Mouse (Mus musculus): ENCODE results near the gene Srp72.

Gene Srp72

DNA sequence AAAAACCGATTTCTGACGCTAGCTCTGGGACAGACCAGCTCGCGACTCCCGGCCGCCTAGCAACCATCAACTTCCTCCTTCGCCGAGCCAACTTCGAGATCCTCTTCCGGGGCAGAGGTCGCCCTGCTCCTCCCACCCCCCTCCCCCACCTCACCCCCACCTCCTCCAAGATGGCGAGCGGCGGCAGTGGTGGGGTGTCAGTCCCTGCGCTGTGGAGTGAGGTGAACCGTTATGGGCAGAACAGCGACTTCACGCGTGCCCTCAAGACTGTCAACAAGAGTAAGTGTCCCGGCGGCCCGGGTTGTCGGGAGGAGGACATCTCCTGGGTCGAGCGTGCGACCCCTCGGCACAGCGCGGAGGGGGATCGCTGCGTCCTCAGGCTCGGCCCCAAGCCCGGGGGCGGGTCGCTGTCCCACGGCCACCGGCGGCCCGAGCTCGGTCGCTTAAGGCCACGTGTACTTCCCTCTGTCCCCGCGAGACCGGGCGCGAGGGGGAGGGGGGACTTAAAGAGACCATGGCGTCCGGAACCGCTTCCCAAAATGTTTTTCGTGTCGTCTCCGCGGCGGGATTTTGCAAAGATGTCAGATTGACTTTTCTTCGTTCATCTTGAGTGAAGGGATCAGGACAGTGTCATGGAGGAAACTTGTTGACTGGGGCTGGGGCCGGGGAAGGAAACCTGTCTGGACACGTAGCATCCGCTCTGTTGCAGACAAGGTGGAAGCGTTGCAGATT, at the start of gene Srp72:
Srp72 (plus strand) TSS at position 130 of the 732 bp plus-strand sequence.
- ChIA-PET CTCF (interaction anchor here in 2 of 4 experiments (1.0 to 1.2 kb wide), 2 partner anchors 10 to 21 kb away, joined by 3 read pairs; no protein-coding TSS in a partner anchor), POLR2A (interaction anchor here (0.6 to 14.2 kb wide), 27 partner anchors 9 to 385 kb away, joined by 3 to 339 read pairs (median 4); partner anchors contain the start of genes Paics (in 2 of the 4), Polr2b (in 2 of the 4), Ppat (in 2 of the 4) and Noa1 (in 1 of the 4))

DNA sequence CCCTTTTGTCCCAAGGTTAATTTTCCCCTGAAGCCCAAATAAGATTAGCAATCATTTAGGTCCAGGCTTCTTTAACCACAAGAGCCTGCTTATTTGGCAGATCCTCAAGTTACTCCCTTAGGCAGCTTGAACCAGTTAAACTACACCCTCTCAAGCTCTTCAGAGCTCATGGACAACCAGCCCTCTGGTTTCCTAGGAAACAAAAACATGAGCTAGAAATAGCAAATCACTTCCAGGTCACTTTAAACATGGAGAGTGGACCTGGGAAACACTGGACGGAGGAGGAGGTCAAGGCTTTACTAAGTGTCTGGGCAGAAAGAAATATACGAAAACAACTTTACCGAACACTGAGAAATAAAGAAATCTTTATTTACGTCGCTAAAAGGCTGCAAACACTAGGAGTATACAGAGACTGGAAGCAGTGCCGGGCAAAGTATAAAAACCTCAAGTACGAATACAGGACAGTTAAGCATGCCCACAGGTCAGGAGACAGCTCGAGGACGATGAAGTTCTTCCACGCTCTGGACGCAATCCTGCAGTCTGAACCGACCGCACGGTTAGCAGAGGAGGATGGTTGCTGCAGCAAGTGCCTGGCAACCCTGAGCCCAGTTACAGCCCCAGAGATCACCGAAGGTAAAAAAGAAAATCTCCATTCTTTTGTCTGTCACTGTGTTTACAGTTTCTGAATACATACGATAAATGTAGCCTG, 46.2 kb upstream of the Srp72 start:
- ChIA-PET POLR2A (interaction anchor here in 3 of 4 experiments (0.6 to 27.3 kb wide), 12 partner anchors 10 to 58 kb away, joined by 3 to 768 read pairs (median 10); partner anchors contain the start of genes Paics (in 3 of the 3), Ppat (in 3 of the 3) and Aasdh (in 1 of the 3)), CTCF (no interaction called here)

DNA sequence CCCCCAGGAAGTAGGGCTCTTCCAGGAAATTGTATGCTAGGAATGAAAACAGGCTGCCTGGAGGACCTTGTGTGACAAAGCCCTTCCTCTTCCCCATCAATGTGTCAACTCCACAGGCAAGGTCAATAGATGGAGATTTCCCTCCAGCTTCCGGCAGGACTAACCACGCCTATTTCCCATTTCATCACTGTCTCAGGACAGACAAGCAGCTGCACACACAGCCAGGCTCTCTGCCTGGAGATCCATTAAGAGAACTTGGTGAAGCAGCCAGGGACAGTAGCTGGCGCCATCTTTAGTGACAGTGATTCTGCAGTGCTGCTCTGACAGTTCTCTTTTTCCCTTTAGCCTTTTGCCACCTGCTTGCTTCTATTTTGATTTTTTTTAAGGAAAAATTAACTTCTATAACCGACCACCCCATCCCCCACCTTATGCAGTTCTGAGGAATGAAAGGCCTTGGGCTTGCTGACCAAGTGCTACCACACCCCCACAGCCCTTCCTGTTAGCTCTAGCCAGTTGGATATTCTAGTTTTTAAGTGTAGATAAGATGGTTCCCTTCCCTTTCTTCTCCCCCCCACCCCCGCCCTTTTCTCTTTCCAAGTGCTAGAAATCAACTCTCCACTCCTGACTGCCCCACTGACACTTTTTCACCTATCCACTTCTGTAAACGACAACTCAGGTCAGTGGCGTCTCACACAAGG, 45.2 kb upstream of the Srp72 start:
- ChIA-PET CTCF (interaction anchor here in 1 of 4 experiments (0.6 kb wide), 1 partner anchor 60 kb away, joined by 5 read pairs; no protein-coding TSS in a partner anchor), POLR2A (interaction anchor here in 3 of 4 experiments (0.7 to 27.3 kb wide), 13 partner anchors 9 to 31 kb away, joined by 3 to 768 read pairs (median 5); partner anchors contain the start of genes Paics (in 3 of the 3), Ppat (in 3 of the 3) and Aasdh (in 1 of the 3))

DNA sequence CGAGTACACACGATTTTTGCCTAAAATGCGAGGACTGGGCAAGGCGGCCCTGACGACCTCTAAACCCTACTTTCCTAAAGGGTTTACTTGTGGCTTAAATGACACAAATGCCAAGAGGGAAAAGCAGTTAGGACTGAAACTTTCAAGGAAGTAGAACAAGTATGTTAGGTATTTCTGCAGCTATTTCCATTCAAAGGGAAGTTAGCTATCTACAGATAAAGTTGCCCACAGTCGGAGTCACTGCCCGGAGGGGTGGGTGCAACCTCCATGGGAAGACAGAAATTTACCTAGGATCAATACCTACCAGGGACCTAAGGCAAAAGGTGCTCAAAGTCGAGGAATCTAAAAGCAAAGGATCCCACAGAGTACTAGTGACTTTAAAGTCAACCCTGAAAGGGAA, 34.8 kb upstream of the Srp72 start:
- ChIA-PET CTCF (interaction anchor here in 1 of 4 experiments (0.6 kb wide), 1 partner anchor 30 kb away, joined by 3 read pairs; no protein-coding TSS in a partner anchor), POLR2A (interaction anchor here (0.9 to 19.9 kb wide), 12 partner anchors 9 to 45 kb away, joined by 3 to 768 read pairs (median 5); partner anchors contain the start of genes Paics (in 4 of the 4), Ppat (in 3 of the 4) and Aasdh (in 1 of the 4))

DNA sequence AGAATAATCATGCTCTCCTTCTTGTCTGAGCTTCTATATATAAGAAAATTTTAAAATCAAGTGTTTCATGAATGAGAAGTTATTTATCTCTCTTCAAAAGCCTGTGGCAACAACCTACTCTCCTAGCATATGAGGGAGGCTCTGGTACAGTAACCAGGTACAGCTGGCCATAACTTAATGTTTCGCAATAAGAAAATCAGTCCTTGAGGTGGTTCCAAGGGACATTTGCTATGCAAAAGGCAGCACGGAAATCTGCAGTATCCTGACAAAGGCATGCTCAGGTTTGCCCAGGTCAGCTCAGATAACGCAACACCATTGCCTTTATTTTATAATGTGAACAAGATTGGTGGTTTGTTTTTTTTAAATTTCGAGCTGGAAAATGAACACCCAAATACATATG, 32.5 kb upstream of the Srp72 start:
- ChIA-PET POLR2A (interaction anchor here (0.8 to 19.9 kb wide), 11 partner anchors 9 to 25 kb away, joined by 3 to 768 read pairs (median 4); partner anchors contain the start of genes Paics (in 4 of the 4), Ppat (in 4 of the 4) and Aasdh (in 1 of the 4)), CTCF (no interaction called here)

DNA sequence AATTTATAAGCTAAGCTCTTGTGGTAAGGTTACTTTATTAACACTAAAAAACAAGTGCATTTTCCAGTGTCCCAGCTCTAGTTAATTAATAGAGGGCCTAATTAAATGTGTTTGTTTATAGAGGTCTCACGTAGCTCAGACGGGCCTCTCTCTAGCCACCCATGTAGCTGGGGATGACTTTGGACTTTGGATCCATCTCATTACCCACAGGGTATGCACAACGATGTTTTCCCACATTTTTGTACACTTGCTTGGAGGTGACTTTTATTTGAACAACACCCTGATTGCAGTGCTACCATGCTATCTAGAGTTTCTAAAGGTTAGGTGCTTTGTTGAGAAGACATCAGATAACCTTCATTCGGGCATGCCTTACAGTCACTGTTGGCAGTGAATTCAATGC, 32.0 kb upstream of the Srp72 start:
- CTCF ChIA-PET, result no interaction called here
- POLR2A ChIA-PET, result interaction anchor here (0.8 to 19.9 kb wide), 11 partner anchors 8 to 42 kb away, joined by 3 to 768 read pairs (median 4); partner anchors contain the start of genes Paics (in 4 of the 4), Ppat (in 4 of the 4) and Aasdh (in 1 of the 4)

DNA sequence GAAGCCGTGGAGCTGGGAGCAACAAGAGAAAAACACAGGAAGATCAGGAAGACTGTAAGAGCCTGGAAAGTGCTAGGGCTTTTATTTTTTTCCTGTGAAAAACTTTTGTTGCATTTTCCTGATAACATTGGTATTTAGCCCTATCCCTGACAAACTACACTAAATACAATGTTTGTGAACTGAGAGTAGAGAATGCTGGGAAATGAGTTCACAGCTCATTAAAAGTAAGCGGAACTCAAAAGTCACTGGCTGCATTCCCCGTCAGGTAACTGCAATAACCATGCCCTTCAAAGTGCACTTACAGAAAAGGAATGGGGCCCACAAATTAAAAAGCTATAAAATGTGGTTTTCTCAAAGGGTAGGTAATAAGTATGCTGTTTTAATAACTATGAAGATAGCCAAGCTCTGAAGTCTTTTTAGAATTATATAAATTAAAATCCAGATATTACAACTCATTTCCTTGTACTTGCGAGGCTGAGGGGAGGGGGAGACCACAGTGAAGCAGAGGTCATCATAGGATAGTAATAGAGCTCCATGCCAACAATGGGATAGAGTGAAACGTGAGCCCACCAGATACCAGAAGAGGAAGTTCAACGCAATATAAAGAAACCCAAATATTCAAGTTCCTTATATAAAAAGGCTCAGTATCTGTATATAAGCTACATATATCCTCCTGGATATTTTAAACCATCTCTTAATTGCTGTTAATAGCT, 29.4 kb upstream of the Srp72 start:
- ChIA-PET POLR2A (interaction anchor here (0.6 to 19.9 kb wide), 20 partner anchors 11 to 316 kb away, joined by 3 to 768 read pairs (median 4); partner anchors contain the start of genes Aasdh (in 3 of the 4) and Srp72 (in 2 of the 4)), CTCF (interaction anchor here in 1 of 4 experiments (1.0 kb wide), 1 partner anchor 91 kb away, joined by 3 read pairs; no protein-coding TSS in a partner anchor)

DNA sequence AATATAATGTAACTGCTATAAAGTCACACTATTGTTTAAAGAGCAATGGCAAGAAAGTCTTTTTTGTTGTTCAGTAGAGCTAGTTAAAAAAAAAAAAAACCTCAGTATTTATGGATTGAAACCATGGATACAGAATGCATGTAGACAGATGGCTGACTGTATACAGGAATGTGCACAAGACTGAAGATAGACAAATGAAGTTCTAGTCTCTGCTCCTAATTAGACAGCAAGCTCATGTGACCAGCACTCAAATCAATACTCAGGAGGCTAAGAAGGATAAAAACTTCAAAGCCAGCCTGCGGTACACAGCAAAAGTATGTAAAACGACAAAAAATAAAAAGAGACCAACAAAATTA, 28.8 kb upstream of the Srp72 start:
- ChIA-PET POLR2A (interaction anchor here (0.6 to 19.9 kb wide), 19 partner anchors 10 to 294 kb away, joined by 3 to 768 read pairs (median 4); partner anchors contain the start of genes Aasdh (in 3 of the 4) and Srp72 (in 2 of the 4)), CTCF (interaction anchor here in 1 of 4 experiments (1.0 kb wide), 1 partner anchor 92 kb away, joined by 3 read pairs; no protein-coding TSS in a partner anchor)

DNA sequence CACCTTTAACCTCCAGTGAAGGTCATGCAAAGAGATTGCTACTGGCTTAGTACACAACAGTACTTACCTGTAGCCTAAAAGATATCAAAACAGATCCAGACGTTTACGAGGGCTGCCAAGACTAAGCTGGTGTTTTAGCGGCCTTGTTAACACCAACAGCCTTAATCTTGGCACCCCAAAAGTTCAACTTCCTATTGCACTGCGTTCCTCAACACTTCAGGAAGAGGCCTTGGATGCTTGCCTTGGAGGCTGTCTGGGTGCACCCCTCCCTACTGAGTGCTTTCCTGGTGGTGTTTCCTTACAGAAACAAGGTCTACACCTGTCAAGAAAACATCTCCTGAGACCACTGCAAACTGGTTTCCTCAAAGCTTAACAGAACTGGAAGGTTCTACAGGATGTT, 27.3 kb upstream of the Srp72 start:
- ChIA-PET POLR2A (interaction anchor here in 3 of 4 experiments (0.6 to 19.9 kb wide), 11 partner anchors 8 to 318 kb away, joined by 3 to 768 read pairs (median 5); partner anchors contain the start of genes Aasdh (in 2 of the 3), Rest (in 1 of the 3) and Srp72 (in 1 of the 3)), CTCF (no interaction called here)

DNA sequence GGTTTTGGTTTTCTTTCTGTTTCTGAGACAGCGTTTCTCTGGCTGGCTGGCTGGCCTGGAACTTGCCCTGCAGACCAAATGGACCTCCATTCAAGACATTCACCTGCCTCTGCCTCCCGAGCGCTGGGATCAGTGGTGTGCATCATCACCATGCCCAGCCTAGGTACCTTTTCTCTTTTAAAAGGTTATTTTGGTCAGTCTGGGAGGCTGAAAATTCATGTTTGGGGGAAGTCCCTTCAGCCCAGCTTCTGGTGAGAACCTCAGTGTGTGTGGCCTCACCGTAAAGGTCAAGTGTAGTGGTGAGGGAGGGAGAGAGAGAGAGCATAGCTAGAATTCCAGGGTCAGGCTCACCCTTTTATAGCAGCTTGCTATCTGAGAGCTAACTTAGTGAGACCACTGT, 26.7 kb upstream of the Srp72 start:
- ChIA-PET CTCF (no interaction called here), POLR2A (interaction anchor here in 3 of 4 experiments (0.6 to 19.9 kb wide), 13 partner anchors 8 to 317 kb away, joined by 3 to 768 read pairs (median 5); partner anchors contain the start of genes Aasdh (in 2 of the 3), Rest (in 1 of the 3) and Srp72 (in 1 of the 3))

DNA sequence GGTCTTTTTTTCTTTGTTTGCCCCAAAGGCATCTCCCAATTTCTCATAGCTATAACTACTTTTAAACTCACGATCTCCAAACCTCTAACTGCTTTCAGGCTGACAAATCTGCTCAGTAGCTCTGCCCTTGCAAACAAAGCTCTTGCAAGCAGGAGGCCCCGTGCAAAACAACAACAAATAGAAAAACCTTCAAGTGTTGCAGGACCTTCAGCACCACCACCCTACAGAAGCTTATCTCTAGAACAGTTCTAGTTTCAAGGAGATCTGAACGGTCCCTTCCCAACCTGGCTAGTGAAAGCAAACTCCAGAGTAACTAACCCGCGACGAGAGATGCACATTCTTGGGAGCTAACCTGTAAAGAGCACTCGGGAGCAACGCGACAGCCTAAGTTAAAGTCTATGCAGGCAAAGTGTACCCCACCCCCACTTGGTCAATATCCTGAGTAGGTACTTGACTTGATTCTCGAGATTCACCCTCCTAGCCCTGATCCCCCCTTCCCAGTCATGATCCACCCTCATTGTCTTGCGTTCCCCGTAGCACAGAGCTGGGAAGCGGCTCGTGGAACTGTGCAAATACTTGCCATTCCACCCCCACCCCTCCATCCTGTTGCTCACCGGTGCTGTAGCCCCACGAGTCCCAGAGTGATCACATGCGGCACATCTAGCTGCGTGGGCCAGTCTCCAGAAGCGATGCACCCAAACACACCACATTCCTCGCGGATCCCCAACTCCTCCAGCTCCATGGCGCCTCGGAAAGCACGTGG, 24.0 kb upstream of the Srp72 start:
- ChIA-PET POLR2A (interaction anchor here (0.6 to 19.9 kb wide), 60 partner anchors 8 to 1375 kb away, joined by 3 to 768 read pairs (median 4); partner anchors contain the start of genes Aasdh (in 3 of the 4), Noa1 (in 2 of the 4), Polr2b (in 2 of the 4) and Rest (in 2 of the 4)), CTCF (interaction anchor here in 2 of 4 experiments (0.7 to 1.1 kb wide), 4 partner anchors 44 to 299 kb away, joined by 3 to 6 read pairs (median 4); no protein-coding TSS in a partner anchor)

DNA sequence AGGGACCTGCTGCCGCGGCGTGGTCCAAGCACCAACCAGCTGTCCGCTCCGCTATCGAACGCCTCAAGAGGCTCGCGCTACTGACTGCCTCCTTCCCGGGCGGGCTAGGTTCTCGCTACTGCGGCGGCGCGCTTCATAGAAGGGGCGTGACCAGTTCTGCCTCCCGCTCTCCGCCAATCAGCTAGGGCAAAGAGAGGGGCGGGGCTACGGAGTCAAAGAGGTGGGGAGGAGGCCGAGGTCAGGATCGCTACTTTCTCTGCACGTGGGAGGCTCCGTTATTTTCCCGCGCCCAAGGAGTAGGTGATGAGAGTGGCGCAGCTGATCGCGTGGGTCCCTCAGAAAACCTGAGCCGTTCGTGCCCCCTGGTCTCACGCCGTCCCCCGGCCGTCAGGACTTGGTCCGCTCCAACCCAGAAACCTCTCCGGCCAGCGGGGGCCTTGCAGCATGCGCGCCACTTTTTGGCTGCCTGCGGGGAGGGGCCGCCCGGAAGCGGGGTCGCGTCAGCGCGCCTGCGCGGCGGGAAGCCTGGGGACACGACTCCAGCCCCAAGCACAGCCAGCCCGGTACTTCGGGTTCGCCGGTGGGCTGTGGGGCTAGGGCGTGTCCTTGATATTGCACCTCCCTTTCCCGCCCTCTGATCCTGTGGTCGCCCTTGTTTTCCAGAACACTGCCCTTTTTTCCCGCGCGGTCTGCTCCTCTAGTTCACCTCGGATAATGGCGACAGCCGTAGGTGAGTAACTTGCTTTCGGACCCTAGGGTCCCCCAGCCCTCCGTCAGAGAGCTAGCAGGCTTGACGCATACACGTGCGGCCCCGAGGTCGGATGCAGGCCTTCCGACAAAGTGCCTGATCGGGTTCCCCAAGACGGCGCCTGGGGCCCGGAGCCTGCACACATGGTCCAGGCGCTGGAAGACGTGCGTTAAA, 23.1 kb upstream of the Srp72 start, which contains the start of the genes Paics and Ppat:
Paics (plus strand) TSS at position 202 of the 922 bp plus-strand sequence.
Ppat (minus strand) TSS at position 473 of the 922 bp plus-strand sequence.
- POLR2A ChIA-PET, result interaction anchor here (0.6 to 19.9 kb wide), 61 partner anchors 9 to 1376 kb away, joined by 3 to 768 read pairs (median 4); partner anchors contain the start of genes Aasdh (in 3 of the 4), Noa1 (in 2 of the 4), Polr2b (in 2 of the 4) and Rest (in 2 of the 4)
- CTCF ChIA-PET, result interaction anchor here in 2 of 4 experiments (0.6 to 1.1 kb wide), 5 partner anchors 18 to 299 kb away, joined by 3 to 6 read pairs (median 3); no protein-coding TSS in a partner anchor

DNA sequence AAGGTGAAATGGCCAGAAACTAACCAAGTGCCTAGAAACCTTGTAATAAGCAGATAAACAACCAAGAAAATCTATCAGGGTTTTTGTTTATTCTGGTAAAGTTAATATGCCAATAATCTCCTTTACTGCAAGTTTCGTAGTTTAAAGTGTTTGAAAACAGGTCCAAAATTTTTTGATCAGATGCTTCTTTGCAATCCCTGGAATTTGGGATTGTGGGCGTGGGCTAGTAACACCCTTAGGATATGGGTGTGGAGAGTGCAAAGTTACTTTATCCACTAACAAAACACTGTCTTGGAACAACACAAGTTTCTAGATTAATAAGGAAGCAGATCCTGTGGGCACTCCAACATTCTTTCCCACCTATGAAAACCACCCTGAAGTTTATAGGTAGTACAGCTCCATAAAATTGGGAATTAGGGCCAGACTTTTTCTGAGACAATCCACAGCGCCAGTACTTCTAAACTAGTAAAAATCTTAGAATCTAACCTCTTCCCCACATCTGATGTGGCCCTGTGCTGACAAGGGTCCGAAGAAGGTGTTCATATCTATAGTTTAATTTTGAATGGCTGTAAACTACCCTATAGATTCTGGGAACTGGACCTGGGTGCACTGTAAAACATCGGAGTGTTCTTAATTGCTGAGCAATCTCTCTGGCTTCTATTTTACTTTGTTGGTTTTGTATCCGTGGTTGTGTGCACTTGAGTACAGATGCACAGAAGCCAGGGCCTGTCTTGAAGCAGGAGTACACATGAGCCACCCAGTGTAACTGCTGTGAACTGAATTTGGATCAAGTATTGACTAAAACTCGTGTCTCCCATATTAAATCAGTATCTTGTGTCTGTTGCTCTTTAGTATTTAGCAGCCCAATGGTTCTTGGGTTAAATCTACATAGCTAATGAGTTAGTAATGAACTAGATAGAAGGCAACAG, 22.1 kb upstream of the Srp72 start:
- ChIA-PET CTCF (no interaction called here), POLR2A (interaction anchor here in 2 of 4 experiments (0.6 to 19.9 kb wide), 12 partner anchors 9 to 313 kb away, joined by 3 to 768 read pairs (median 13); partner anchors contain the start of genes Aasdh (in 1 of the 2), Rest (in 1 of the 2) and Srp72 (in 1 of the 2))

DNA sequence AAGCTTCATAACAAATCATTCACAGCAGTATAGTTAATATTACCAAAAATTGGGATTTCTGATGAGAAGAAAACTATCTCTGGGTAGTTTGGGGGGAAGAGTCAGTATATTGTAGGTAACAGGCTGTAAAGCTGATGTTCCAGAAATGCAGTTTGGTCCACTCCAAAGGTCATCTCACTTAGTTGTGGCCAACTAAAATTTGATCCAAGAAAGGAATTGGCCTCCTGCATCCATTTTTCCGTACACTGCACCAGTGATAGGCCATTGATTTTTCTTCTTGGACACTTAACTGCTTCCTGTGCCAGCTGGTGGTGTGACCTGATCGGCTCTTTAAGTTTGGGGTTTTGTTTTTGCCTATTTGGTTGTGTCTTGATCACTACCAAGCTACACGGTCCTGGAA, 20.7 kb upstream of the Srp72 start:
- CTCF ChIA-PET, result interaction anchor here in 1 of 4 experiments (1.3 kb wide), 1 partner anchor 21 kb away, joined by 3 read pairs; the partner anchor contains the start of gene Srp72

More for the DNA sequence above, 20.7 kb upstream of the Srp72 start:
- POLR2A ChIA-PET, result interaction anchor here in 2 of 4 experiments (0.7 to 19.9 kb wide), 13 partner anchors 7 to 308 kb away, joined by 3 to 768 read pairs (median 21); partner anchors contain the start of genes Aasdh (in 1 of the 2) and Srp72 (in 1 of the 2)
